Mouse (Mus musculus): ENCODE data around the gene Slc25a23.

GRCm38 (mm10) chr17:57081234-57081842, 21.7 kb upstream of the Slc25a23 start:
- no peak for TF ChIP-seq CTCF (IDR thresholded peaks at IDR 0.05; ENCODE audit: control insufficient read depth, insufficient read depth, insufficient read length)
- TF ChIP-seq MYOD1 (IDR thresholded peaks at IDR 0.05; ENCODE audit: control insufficient read depth, insufficient read length, low read depth) = no peak
- no peak for TF ChIP-seq USF1 (IDR thresholded peaks at IDR 0.05; ENCODE audit: low read depth)
- no peak for TF ChIP-seq MAX (IDR thresholded peaks at IDR 0.05)
